Mouse (Mus musculus): Measurements from ENCODE around the gene Kcnh1.

Gene Kcnh1

DNA sequence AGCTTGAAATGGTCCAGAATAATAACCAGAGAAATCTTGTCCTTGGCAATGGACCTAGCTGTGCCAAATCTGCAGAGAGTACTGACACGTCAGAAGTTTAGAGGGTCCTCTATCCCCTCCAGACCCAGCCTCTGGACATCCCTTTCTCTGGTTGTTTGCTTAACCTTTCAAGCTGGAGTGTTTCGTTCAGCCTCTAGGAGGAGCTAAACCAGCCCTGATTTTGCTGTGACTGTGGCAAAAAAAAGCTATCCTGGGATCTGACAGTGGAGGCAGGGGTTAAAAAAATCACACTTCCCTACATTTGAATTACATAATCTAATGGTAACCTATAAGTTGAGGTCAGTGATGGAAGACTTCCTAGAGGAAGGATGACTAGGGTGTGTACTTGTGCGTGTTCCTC, 133.6 kb downstream of the Kcnh1 start:
- DNase-seq (ENCODE audit: low read depth, low spot score), result no peak

- no peak for DNase-seq (ENCODE audit: low read depth, low spot score)
Observed at GRCm38 (mm10) chr1:192327052-192327451, 136.5 kb downstream of the Kcnh1 start.

- no peak for DNase-seq (ENCODE audit: low read depth, low spot score)
Observed at GRCm38 (mm10) chr1:192331207-192331606, 140.6 kb downstream of the Kcnh1 start.

GRCm38 (mm10) chr1:192336029-192336428, 145.5 kb downstream of the Kcnh1 start:
- DNase-seq (ENCODE audit: low read depth, low spot score), result no peak

- no peak for DNase-seq (ENCODE audit: low read depth, low spot score)
Observed at GRCm38 (mm10) chr1:192339361-192340077, 148.9 kb downstream of the Kcnh1 start.

GRCm38 (mm10) chr1:192341774-192342173, 151.2 kb downstream of the Kcnh1 start:
- no peak for DNase-seq (ENCODE audit: low read depth, low spot score)

DNA sequence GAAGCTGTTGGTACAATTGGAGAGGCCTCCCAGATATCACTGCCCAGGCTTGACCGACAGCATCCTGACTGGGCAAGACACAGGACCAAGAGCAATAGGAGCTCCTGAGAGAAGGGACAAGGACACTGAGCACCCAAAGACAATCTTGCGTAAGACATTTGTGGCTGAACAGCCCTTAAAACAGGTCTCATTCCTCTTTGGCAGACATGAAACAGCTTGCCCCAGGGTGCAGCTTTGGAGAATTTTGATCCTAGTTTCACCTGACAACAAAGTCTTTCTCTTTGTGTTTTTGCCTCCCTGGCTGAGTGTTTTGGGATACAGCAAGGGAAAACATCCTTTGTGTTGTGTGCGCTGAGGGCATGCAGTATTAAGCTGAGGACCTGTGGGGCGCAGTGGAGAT, 153.4 kb downstream of the Kcnh1 start:
- DNase-seq (ENCODE audit: low read depth, low spot score), result no peak

GRCm38 (mm10) chr1:192347327-192347726, 156.8 kb downstream of the Kcnh1 start:
- no peak for DNase-seq (ENCODE audit: low read depth, low spot score)

DNA sequence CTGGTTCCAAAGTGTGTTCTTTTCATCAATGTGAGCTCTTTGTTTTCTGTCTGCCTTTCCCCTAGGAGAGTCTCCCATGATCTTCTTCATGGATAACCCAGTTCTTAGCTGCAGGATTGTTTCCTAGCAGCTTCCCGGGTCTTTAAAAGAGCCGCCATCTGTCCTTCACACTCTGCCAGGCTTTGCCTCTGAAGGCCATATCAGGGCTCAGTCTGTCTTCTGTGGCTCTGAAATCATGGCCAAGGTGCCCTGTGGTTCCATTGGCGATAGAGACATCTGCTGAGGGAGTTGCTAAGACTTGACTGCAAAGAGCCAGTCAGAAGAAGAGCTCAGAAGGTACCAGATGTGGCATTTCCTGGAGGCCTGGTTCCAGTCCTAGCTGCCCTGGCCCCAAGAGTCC, 165.7 kb downstream of the Kcnh1 start:
- no peak for DNase-seq (ENCODE audit: low read depth, low spot score)

- DNase-seq (ENCODE audit: low read depth, low spot score), result no peak
Observed at GRCm38 (mm10) chr1:192359212-192359611, 168.6 kb downstream of the Kcnh1 start.

DNA sequence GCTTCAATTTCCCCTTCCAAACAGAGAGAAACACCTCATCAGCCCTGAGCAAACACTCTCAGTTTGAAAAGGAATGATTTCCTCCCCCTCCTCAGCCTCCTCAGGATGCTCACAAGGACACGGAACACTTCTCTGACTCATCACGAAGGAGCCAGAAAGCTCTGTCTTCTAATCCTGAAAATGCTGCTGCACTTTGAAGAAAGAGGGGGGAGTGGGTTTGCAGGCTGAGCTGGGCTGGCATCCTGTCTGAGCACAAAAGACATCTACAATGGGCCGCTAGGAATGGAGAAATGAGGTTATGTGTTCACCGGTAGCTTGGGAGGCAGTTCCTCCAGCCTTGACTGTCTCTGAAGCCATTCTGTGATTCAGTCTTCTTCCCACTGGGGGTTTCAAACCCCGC, 177.8 kb downstream of the Kcnh1 start:
- no peak for DNase-seq (ENCODE audit: low read depth, low spot score)

DNA sequence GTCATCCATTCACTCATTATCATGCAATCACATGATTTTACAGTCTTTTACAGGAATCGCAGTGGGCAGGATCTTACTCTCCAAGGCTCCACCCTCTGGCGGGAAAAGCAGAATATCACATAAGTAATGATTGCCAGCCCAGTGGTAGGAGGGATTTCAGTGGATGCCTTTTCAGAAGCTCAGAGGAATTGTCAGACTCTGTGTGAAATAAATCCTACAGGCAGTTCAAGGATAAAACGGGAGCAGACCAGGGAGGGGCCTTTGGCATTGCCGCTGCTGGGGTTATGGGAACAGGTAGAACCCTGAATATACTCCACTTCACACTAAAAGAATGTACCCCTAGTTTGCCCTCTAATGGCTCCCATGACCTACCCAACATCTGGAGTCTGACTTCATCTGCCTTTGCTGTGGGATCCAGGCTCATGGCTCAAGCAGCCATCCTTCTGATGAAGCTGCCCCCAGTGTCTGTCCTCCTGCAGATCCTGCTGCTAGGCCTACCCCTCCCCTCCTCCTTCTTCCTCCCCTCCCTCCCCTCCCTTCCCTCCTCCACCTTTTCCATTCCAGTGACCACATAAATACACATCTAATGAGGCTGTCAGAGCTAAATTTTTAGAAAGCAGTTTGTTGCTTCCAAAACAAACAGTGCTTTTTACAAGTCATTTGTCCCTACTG, 181.5 kb downstream of the Kcnh1 start:
- no peak for DNase-seq (ENCODE audit: low read depth, low spot score)

GRCm38 (mm10) chr1:192378546-192379075, 188.0 kb downstream of the Kcnh1 start:
- DNase-seq (ENCODE audit: low read depth, low spot score), result no peak

- no peak for DNase-seq (ENCODE audit: low read depth, low spot score)
Observed at GRCm38 (mm10) chr1:192380596-192381041, 190.0 kb downstream of the Kcnh1 start.

DNA sequence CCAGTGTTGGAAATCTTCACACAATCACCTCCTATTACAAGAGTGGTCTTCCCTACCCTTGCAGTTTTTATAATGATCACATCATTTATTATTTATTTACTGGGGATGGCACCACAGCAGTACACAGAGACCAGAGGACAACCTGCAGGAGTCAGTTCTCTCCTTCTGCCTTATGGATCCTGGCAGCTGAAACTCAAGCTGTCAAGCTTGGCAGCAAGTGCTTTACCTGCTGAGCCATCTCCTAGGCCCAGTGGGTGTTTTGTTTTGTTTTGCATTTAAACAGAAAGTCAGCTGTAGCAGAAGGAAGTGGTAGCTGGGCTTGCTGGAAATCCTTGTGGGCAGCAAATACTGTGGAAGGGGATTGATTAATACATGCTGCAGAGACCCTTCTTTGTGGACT, 197.1 kb downstream of the Kcnh1 start:
- DNase-seq (ENCODE audit: low read depth, low spot score), result no peak

DNA sequence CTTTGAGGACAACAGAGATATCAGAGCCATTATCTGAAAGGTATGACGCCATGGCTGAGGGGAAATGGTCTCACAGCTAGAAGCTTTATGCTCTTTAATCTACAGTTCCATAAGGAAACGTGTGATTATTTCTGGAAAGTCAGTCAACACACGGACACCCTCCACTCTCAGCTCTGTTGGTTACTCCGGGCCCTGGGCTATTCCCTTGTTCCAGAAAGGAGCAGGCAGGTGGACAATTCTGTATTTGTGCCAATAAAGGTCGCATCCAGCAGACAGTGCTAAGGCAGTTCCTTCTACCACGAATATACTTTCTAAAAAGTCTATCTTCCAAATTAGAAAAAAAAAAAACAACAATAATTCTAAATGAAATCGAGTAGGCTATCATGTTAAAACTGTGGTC, 200.5 kb downstream of the Kcnh1 start:
- DNase-seq (ENCODE audit: low read depth, low spot score), result no peak

- DNase-seq (ENCODE audit: low read depth, low spot score), result no peak
Observed at GRCm38 (mm10) chr1:192392232-192392631, 201.7 kb downstream of the Kcnh1 start.

DNA sequence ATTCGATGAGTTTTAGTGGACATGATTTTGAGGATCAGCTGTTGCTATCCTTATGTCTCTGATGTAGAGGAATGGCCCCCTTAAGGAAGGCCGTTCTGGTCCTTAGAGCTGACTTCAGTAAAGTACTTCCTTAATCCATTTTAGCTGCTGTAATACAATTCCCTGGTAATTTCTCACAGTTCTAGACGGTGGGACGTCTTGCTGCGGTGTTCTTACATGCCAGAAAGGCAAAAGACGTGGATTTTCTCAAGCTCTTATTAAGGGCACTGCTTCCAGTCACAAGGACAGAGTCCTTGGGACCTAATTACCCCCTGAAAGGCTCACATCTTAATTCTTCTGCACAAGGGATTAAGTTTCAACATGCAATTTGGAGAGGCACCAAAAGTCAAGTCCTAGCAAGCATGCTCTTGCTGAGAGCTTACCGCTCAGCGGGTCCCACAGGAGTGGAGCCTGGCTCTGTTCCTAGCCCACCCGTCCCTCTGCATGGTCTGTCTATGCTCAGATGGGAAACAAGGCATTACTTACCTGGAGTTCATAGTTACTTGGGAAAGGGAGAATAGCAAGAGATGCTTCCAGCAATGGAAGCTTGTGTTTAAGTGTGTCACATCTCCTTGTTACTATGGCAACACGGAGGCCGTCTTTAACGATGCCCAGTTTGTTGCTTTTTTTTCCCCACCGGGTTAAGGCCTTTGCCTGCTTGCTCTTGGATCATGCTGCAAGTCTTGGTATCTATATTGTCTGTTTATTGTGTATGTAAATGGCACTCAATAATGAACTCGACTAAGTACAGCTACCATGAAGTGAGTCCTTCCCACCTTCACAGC, 209.3 kb downstream of the Kcnh1 start:
- no peak for DNase-seq (ENCODE audit: low read depth, low spot score)

DNA sequence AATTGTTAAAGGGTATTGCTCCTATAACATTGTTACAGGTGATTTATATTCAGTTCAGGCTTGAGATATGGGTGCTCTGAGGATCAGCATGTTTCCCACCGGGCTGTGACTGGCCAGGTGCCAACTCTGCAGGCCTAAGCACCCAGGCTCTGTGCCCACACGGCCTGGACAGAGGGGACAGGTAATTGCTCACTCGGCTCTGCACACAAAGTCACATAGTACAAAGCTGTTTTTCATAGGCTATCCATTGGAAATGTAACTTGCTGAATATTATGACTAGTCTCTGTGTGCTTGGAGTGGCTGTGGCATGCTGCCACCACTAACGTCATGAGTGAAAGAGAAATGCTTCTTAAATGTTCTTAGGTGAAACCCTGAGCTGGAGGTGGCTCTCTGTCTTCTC, 210.4 kb downstream of the Kcnh1 start:
- DNase-seq (ENCODE audit: low read depth, low spot score), result no peak

DNA sequence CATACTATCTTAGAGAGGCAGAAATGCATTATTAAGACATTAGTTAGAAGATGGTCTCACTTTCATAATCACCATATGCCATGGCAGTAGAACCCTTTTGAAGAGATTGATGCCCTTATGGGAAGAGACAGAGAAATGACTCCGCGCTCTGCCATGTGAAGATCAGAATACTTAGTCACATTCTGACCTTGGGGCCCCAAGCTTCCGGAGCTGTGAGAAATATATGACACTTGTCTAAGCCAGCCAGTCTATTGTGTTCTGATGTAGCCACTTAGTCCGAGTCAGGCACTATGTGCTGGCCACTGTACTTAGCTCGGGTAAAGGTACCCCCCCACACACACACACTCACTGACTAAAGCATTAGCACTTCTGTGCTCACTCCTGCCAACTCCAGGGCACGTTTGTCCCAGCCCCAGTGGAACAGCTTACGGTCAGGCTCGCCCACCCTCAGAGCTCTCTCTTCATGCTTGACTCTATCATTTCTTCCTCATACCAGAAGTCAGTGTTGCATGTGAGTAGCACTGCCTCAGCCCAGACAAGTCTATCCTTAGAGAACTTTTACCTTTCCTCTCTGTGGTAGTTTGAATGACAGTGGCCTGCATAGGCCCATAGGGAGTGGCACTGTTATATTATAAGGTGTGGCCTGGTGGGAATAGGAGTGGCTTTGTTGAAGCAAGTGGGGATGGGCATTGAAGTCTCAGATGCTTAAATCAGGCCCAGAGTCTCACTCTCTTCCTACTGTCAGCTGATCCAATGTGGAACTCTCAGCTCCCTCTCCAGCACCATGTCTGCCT, 212.5 kb downstream of the Kcnh1 start:
- no peak for DNase-seq (ENCODE audit: low read depth, low spot score)

DNA sequence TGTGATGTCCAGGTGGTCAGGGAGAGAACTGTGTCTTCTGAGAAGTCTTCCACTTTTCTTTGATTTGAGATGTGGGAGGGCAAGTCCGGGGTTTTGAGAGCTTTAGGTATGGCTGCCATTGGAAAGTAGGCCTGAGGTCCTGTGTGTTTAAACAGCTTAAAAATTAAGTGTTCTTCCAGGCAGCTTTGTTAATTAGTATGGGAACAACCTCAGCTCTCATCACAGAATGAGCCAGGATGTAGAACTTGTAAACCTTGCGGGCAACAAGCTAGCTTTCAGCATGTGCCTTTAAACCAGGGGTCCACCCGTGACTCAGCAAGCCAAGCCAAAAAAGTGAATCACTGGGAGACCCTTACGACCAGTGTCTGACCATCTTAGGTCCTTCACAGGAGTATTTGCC, 214.6 kb downstream of the Kcnh1 start:
- DNase-seq (ENCODE audit: low read depth, low spot score), result no peak
